Mouse (Mus musculus) forebrain, embryonic 12.5 days (tissue): ENCODE results near the gene Marveld2. TPM values are rescaled to one million over a fixed set of nuclear protein-coding genes. Genes with fewer than 3 reads are reported as not detected.

Source experiments
- ATAC-seq: fragments of 200-750 bp; cut with Nextera tagmentation; 2 replicates; pipeline ENCODE4 v1.8.0; 2017; ENCODE audit warnings: moderate TSS enrichment; ENCODE audit not compliant: low FRiP score
- H3K27ac ChIP-seq: fragments of 300-500 bp; sonication (generic); 2 replicates; pipeline ENCODE4 v1.5.1; 2016; ENCODE audit warnings: mild to moderate bottlenecking
- H3K27me3 ChIP-seq: fragments of 300-500 bp; sonication (generic); 2 replicates; pipeline ENCODE4 v1.6.1; 2016; ENCODE audit warnings: mild to moderate bottlenecking
- H3K36me3 ChIP-seq: fragments of 300-500 bp; sonication (generic); replicated peaks from 2 replicates; pipeline ENCODE4 v1.6.1; 2016; ENCODE audit warnings: mild to moderate bottlenecking
- H3K4me1 ChIP-seq: fragments of 300-500 bp; sonication (generic); 2 replicates; pipeline ENCODE4 v1.6.1; 2016
- H3K4me2 ChIP-seq: fragments of 300-500 bp; sonication (generic); 2 replicates; pipeline ENCODE4 v1.6.1; 2016; ENCODE audit warnings: mild to moderate bottlenecking, moderate library complexity
- H3K4me3 ChIP-seq: fragments of 300-500 bp; sonication (generic); replicated peaks from 2 replicates; pipeline ENCODE4 v1.5.1; 2016; ENCODE audit warnings: mild to moderate bottlenecking
- H3K9ac ChIP-seq: fragments of 300-500 bp; sonication (generic); 2 replicates; pipeline ENCODE4 v1.6.1; 2016; ENCODE audit warnings: mild to moderate bottlenecking
- H3K9me3 ChIP-seq: fragments of 300-500 bp; sonication (generic); 2 replicates; pipeline ENCODE4 v1.6.1; 2016
- WGBS: fragments of 180-500 bp; shearing (Covaris S2); methylation state at CpG from one replicate; pipeline ENCODE4 v1.1.7; 2016; 5-methylcytosine and 5-hydroxymethylcytosine counted together
- polyA plus RNA-seq: library from polyadenylated mRNA; unstranded; fragments of >200 nt; fragmentation: Nextera tagmentation; extraction: Ambion mirVana; gene quantifications from 2 replicates; pipeline ENCODE4 v1.2.1, GENCODE M21; 2016

Gene Marveld2
- polyA plus RNA-seq, 1 experiment from 2014 or later: 2.0 TPM

DNA sequence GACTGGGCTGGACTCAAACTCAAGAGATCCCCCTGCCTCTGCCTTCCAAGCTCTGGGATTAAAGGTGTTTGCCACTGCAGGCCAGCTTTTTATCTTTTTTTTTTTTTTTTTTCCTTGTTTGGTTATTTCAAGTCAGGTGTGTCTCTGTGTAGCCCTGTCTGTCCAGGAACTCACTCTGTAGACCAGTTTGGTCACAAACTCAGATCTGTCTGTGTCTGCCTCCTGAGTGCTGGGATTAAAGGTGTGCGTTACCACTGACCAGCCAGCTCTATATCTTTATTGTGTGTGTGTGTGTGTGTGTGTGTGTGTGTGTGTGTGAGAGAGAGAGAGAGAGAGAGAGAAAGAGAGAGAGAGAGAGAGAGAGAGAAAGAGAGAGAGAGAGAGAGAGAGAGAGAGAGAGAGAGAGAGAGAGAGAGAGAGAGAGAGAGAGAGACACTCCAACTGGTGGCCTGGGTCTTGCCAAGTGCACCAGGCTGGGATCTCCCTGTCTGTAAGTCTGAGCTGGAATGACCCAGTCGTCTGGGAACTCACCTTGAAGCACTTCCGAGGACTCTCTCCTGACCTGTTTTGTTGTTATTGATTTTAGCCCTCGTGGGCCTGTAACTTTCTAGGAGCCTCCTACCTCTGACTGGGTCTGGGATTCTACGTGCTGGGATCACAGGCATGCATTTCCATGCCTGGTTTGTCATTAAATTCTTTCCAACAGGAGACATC, 21.8 kb downstream of the Marveld2 start:
- ATAC-seq: no peak
- H3K9me3 ChIP-seq: no peaks in the 10 kb centered on the region
- H3K4me2 ChIP-seq: no peak overlapping the region
- no peaks in the 10 kb centered on the region for H3K4me1 ChIP-seq
- 81% methylated on average over 5 of the region's 5 CpGs for WGBS
- no peaks in the 10 kb centered on the region for H3K36me3 ChIP-seq
- no peak overlapping the region for H3K27ac ChIP-seq
- no peak overlapping the region for H3K4me3 ChIP-seq
- no peak overlapping the region for H3K9ac ChIP-seq
- no peaks in the 10 kb centered on the region for H3K27me3 ChIP-seq

DNA sequence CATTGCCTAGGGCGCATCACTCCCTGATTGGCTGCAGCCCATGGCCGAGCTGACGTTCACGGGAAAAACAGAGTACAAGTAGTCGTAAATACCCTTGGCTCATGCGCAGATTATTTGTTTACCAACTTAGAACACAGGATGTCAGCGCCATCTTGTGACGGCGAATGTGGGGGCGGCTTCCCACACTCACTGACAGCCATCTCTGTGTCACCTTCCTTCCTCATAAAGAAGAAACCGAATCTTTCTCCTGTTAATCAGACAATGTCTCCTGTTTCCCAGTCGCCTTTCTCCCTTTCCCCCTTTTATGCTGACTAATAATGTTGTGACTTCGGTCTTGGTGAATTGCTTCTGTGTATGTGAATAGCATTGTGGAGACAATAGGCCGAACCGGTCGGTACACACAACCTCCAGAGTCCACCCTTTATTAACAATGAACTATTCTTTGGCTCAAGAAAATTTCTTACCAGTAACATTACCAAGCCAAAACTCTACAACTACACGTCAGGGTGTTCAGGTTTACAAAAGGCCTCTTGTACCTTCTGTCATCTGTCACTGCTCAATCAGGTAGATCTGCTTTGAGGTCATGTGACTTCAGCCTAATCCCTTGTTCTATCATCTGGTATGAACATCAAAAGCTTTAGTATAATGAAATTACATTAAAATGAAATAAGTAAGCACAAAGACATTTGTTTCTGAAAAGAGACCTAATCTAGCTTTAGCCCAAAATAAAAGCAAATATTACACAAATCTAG, 22.6 kb downstream of the Marveld2 start:
- Histone ChIP-seq H3K4me3 (0 out of 2 replicates have a peak overlapping the region, but pooled peaks have one; percentile 1), H3K27ac (peak overlapping the region; percentile 43; the same call in 1 of the 2 replicates)

DNA sequence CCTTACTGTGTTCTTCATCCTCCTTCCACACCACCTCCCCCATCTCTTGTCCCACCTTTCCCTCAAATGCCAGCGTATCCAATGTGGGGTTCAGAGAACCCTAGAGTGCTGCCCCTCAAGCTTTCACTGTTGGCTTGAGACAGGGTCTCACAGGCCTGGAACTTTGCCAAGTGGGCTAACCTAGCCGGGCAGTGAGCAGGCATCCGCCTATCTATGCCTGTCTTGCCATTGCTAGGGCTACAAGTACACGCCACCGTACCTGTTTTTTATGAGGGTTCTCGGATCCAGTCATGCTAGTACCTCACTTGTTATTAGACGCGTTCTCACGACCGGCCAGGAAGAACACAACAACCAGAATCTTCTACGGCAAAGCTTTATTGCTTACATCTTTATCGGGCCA, 28.1 kb downstream of the Marveld2 start:
- no peak overlapping the region for H3K4me3 ChIP-seq
- no peaks in the 10 kb centered on the region for H3K36me3 ChIP-seq
- H3K27me3 ChIP-seq: no peaks in the 10 kb centered on the region
- WGBS: 90% methylated on average over 12 of the region's 12 CpGs
- no peak overlapping the region for H3K9ac ChIP-seq
- no peaks in the 10 kb centered on the region for H3K4me1 ChIP-seq
- ATAC-seq: 0 out of 2 replicates have a peak, but pooled peaks have one; percentile 36
- no peaks in the 10 kb centered on the region for H3K9me3 ChIP-seq
- no peak overlapping the region for H3K27ac ChIP-seq
- no peak overlapping the region for H3K4me2 ChIP-seq

More for the DNA sequence above, 22.6 kb downstream of the Marveld2 start:
- peak; percentile 70 for ATAC-seq
- Histone ChIP-seq H3K36me3 (no peaks in the 10 kb centered on the region), H3K27me3 (no peaks in the 10 kb centered on the region), H3K4me2 (peak overlapping the region; percentile 33), H3K9me3 (no peaks in the 10 kb centered on the region), H3K4me1 (no peaks in the 10 kb centered on the region), H3K9ac (no peak overlapping the region)
- WGBS: 43% methylated on average over 11 of the region's 17 CpGs

DNA sequence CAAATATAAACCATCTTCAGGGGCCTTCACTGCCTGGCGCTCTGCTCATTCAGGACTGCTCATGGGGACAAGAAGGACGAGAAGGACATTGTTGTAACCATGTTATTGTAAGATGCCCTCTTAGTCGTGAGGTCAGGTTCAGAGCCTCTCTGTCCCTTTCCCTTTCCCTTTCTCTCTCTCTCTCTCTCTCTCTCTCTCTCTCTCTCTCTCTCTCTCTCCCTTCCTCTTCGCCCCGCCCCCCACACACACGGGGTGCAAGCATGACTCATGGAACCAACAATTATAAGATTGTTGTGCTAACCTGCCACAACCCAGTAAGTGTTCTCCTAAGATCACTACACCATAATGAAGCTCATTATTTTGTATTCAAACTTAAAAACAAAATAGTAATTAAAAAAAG, 34.6 kb downstream of the Marveld2 start:
- Histone ChIP-seq H3K9me3 (no peaks in the 10 kb centered on the region), H3K4me1 (peaks cover 3% of the 10 kb centered on the region; the same call in 1 of the 2 replicates), H3K4me3 (no peak overlapping the region), H3K4me2 (no peak overlapping the region), H3K27ac (no peak overlapping the region), H3K36me3 (no peaks in the 10 kb centered on the region), H3K27me3 (no peaks in the 10 kb centered on the region), H3K9ac (no peak overlapping the region)
- 63% methylated on average over 6 of the region's 6 CpGs for WGBS
- no peak for ATAC-seq

DNA sequence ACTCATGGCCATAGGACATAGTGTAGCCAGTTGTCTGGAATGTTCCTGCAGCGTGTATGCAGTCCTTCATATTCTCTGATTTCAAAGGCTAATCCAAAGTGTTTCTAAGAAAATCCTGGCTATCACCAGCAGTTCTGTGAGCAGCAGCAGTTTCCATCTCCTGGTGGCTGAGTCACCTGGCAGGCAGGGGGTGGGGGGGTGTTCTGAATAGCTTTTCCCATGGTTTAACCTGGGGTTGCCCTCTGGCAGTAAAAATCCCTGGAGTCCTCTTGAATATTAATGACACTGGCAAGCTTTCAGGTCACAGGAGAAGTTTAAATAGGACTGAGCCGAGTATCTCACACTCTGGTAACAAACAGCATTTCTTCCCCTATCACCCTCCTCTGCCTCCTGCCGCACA, 35.1 kb downstream of the Marveld2 start:
- Histone ChIP-seq H3K4me2 (no peak overlapping the region), H3K27ac (no peak overlapping the region), H3K4me3 (no peak overlapping the region), H3K36me3 (no peaks in the 10 kb centered on the region), H3K27me3 (no peaks in the 10 kb centered on the region; the same call in 1 of the 2 replicates), H3K4me1 (peaks cover 3% of the 10 kb centered on the region; the same call in 1 of the 2 replicates), H3K9me3 (no peaks in the 10 kb centered on the region), H3K9ac (no peak overlapping the region)
- 35% methylated on average over 3 of the region's 3 CpGs for WGBS
- no peak for ATAC-seq

DNA sequence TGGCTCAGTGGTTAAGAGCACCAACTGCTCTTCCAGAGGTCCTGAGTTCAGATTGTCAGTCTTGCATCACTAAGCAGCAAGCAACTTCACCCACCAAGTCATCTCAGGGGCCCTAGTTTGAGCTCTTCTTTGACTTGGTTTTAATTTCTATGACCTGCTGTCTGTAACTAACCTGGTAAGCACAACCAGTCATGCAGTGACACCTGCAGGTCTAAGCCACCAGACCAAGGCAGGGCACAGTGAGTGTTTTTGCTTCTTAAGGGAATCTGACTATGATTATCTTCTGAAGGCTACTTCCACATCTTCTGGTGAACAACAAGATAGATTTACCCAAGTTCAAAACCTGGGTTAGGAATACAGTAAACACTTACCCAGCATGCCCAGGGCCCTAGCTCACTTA, 36.8 kb downstream of the Marveld2 start:
- Histone ChIP-seq H3K4me2 (no peak overlapping the region), H3K4me1 (peaks cover 3% of the 10 kb centered on the region; the same call in 1 of the 2 replicates), H3K9me3 (no peaks in the 10 kb centered on the region), H3K27ac (no peak overlapping the region), H3K27me3 (no peaks in the 10 kb centered on the region; the same call in 1 of the 2 replicates), H3K4me3 (no peak overlapping the region), H3K9ac (no peak overlapping the region), H3K36me3 (no peaks in the 10 kb centered on the region)
- ATAC-seq: no peak

DNA sequence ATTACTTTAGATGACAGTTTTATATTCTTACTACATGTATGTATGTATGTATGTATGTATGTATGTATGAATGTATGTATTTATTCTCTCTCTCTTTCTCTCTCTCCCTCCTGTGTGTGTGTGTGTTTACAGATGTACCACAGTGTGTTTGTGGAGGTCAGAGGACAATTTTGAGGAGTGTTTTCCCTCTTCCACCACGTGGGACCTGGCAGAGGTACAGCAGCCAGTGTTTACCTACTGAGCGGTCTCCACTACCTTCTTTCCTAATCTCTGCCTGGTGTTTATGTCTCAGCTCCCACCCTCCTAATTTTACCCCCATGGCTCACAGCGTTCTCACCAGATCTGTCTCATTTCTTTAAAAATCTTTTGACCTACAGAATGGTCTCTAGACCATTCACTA, 37.6 kb downstream of the Marveld2 start:
- Histone ChIP-seq H3K27ac (no peak overlapping the region), H3K9me3 (no peaks in the 10 kb centered on the region), H3K27me3 (no peaks in the 10 kb centered on the region; the same call in 1 of the 2 replicates), H3K4me3 (no peak overlapping the region), H3K4me1 (peaks cover 3% of the 10 kb centered on the region; the same call in 1 of the 2 replicates), H3K4me2 (no peak overlapping the region), H3K9ac (no peak overlapping the region), H3K36me3 (no peaks in the 10 kb centered on the region)
- no peak for ATAC-seq
- 72% methylated on average over 3 of the region's 3 CpGs for WGBS

GRCm38 (mm10) chr13:100575950-100576349, 40.8 kb downstream of the Marveld2 start:
- Histone ChIP-seq H3K27me3 (no peaks in the 10 kb centered on the region; the same call in 1 of the 2 replicates), H3K36me3 (no peaks in the 10 kb centered on the region), H3K4me3 (no peak overlapping the region), H3K4me1 (no peaks in the 10 kb centered on the region), H3K9me3 (no peaks in the 10 kb centered on the region), H3K4me2 (no peak overlapping the region), H3K27ac (no peak overlapping the region), H3K9ac (no peak overlapping the region)
- WGBS: 85% methylated on average over 2 of the region's 2 CpGs
- no peak for ATAC-seq

- no peaks in the 10 kb centered on the region for H3K27me3 ChIP-seq
- ATAC-seq: no peak
- no peak overlapping the region for H3K9ac ChIP-seq
- H3K4me2 ChIP-seq: no peak overlapping the region
- H3K27ac ChIP-seq: no peak overlapping the region
- H3K36me3 ChIP-seq: no peaks in the 10 kb centered on the region
- H3K9me3 ChIP-seq: no peaks in the 10 kb centered on the region
- no peaks in the 10 kb centered on the region for H3K4me1 ChIP-seq
- 91% methylated on average over 2 of the region's 2 CpGs for WGBS
- H3K4me3 ChIP-seq: no peak overlapping the region
Observed at GRCm38 (mm10) chr13:100570713-100571112, 46.1 kb downstream of the Marveld2 start.

DNA sequence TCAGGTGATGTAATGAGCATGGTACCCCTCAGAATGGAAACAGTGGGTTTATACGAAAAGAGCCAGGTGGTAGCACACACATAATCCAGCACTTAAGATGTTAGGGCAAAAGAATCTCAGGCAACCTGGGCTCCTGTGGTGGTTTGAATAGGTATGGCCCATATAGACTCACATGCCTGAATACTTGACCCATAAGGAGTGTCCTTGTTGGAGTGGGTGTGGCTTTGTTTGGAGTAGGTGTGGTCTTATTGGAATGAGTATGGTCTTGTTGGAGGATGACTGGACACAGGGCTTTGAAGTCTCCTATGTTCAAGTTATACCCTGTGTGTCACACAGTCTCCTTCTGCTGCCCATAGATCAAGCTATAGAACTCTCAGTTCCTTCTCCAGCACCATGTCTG, 48.4 kb downstream of the Marveld2 start:
- WGBS: 97% methylated on average over 1 of the region's 1 CpGs
- H3K4me1 ChIP-seq: no peaks in the 10 kb centered on the region
- no peak overlapping the region for H3K4me2 ChIP-seq
- H3K4me3 ChIP-seq: no peak overlapping the region
- no peak overlapping the region for H3K27ac ChIP-seq
- H3K9me3 ChIP-seq: no peaks in the 10 kb centered on the region
- no peak for ATAC-seq
- H3K27me3 ChIP-seq: no peaks in the 10 kb centered on the region
- no peaks in the 10 kb centered on the region for H3K36me3 ChIP-seq
- no peak overlapping the region for H3K9ac ChIP-seq

DNA sequence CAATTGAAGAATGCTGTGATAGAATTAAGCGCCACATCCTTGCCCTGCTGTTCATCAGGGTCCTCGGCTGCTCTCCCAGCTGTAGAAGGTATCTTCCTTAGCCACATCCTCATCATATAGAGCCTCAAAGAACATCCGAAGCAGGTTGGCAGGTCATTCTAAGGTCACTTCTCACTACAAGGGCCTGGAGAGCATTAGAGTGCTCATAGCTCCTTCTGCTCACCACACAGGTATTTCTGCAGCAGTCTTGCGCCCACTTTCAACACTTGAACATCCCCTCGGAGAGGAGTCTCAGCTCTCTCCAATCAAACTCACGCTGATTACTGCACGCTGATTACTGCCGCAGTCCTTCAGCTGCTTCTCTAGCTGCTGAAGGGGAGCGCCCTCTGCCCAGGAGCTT, 57.3 kb downstream of the Marveld2 start:
- Histone ChIP-seq H3K9me3 (no peaks in the 10 kb centered on the region), H3K27ac (no peak overlapping the region), H3K9ac (no peak overlapping the region), H3K36me3 (no peaks in the 10 kb centered on the region), H3K4me2 (no peak overlapping the region), H3K4me1 (no peaks in the 10 kb centered on the region), H3K27me3 (peaks cover 9% of the 10 kb centered on the region), H3K4me3 (no peak overlapping the region)
- WGBS: 87% methylated on average over 9 of the region's 9 CpGs
- ATAC-seq: no peak

- no peak overlapping the region for H3K4me2 ChIP-seq
- WGBS: 72% methylated on average over 4 of the region's 4 CpGs
Observed at GRCm38 (mm10) chr13:100557011-100557410, 59.8 kb downstream of the Marveld2 start.

More at GRCm38 (mm10) chr13:100557011-100557410, 59.8 kb downstream of the Marveld2 start:
- Histone ChIP-seq H3K27ac (no peak overlapping the region), H3K4me3 (no peak overlapping the region), H3K9ac (no peak overlapping the region), H3K9me3 (no peaks in the 10 kb centered on the region), H3K4me1 (peaks cover 11% of the 10 kb centered on the region), H3K27me3 (peaks cover 31% of the 10 kb centered on the region), H3K36me3 (no peaks in the 10 kb centered on the region)
- no peak for ATAC-seq
